Mouse (Mus musculus): ENCODE results near the gene Etfb.

The Etfb gene

GRCm38 (mm10) chr7:43449811-43450210 is 5.9 kb downstream of the Etfb start:
- DNase-seq = no peak

GRCm38 (mm10) chr7:43451726-43452125 is 7.8 kb downstream of the Etfb start:
- DNase-seq = no peak

- peak; percentile 40 for DNase-seq
Measured at GRCm38 (mm10) chr7:43452609-43453008, 8.7 kb downstream of the Etfb start.

- DNase-seq = peak; percentile 55
Measured at GRCm38 (mm10) chr7:43453599-43454355, 9.9 kb downstream of the Etfb start.

GRCm38 (mm10) chr7:43454371-43454770 is 10.5 kb downstream of the Etfb start:
- no peak for DNase-seq

- DNase-seq = no peak
Measured at GRCm38 (mm10) chr7:43462851-43463250, 19.0 kb downstream of the Etfb start, which contains the start of gene Vsig10l. TSS of gene Vsig10l (plus strand) at chr7:43463151.

GRCm38 (mm10) chr7:43463976-43464375 is 20.1 kb downstream of the Etfb start:
- DNase-seq = no peak

GRCm38 (mm10) chr7:43464864-43465343 is 21.0 kb downstream of the Etfb start:
- peak; percentile 41 for DNase-seq

- DNase-seq = peak; percentile 95
Measured at GRCm38 (mm10) chr7:43465344-43466098, 21.6 kb downstream of the Etfb start.

GRCm38 (mm10) chr7:43466099-43466694 is 22.3 kb downstream of the Etfb start:
- peak; percentile 92 for DNase-seq

GRCm38 (mm10) chr7:43470373-43470772 is 26.5 kb downstream of the Etfb start:
- peak; percentile 51 for DNase-seq

- DNase-seq = peak; percentile 40
Measured at GRCm38 (mm10) chr7:43475706-43476105, 31.8 kb downstream of the Etfb start.

- no peak for DNase-seq
Measured at GRCm38 (mm10) chr7:43476376-43476775, 32.5 kb downstream of the Etfb start.

- DNase-seq = no peak
Measured at GRCm38 (mm10) chr7:43481191-43481590, 37.3 kb downstream of the Etfb start.

- peak; percentile 70 for DNase-seq
Measured at GRCm38 (mm10) chr7:43482090-43482716, 38.3 kb downstream of the Etfb start.

GRCm38 (mm10) chr7:43483236-43483635 is 39.4 kb downstream of the Etfb start:
- peak; percentile 69 for DNase-seq

- no peak for DNase-seq
Measured at GRCm38 (mm10) chr7:43488646-43489045, 44.8 kb downstream of the Etfb start.

- no peak for DNase-seq
Measured at GRCm38 (mm10) chr7:43489631-43490125, 45.8 kb downstream of the Etfb start, which contains the start of gene Iglon5. TSS of gene Iglon5 (minus strand) at chr7:43490075.

GRCm38 (mm10) chr7:43490182-43490584 is 46.3 kb downstream of the Etfb start:
- peak; percentile 67 for DNase-seq

- no peak for DNase-seq
Measured at GRCm38 (mm10) chr7:43490861-43491260, 47.0 kb downstream of the Etfb start.

GRCm38 (mm10) chr7:43495343-43496021 is 51.6 kb downstream of the Etfb start:
- peak; percentile 72 for DNase-seq
